Mouse (Mus musculus) intestine, embryonic 16.5 days (tissue): ENCODE results near the gene Tril. TPM values are rescaled to one million over a fixed set of nuclear protein-coding genes. Genes with fewer than 3 reads are reported as not detected.
A peak's percentile ranks its signal among the peaks of the same experiment; 100 is the strongest.

Source experiments
- ATAC-seq: fragments of 200-750 bp; cut with Nextera tagmentation; 2 replicates; pipeline ENCODE4 v1.8.0; 2017; ENCODE audit warnings: moderate TSS enrichment, moderate library complexity
- H3K27ac ChIP-seq: fragments of 300-500 bp; sonication (generic); 2 replicates; pipeline ENCODE4 v1.5.1; 2014; ENCODE audit warnings: mild to moderate bottlenecking, low read length
- H3K27me3 ChIP-seq: fragments of 300-500 bp; sonication (generic); replicated peaks from 2 replicates; pipeline ENCODE4 v1.6.1; 2014; ENCODE audit warnings: low read length, control low read depth, mixed read lengths; ENCODE audit not compliant: control insufficient read depth, insufficient read depth
- H3K36me3 ChIP-seq: fragments of 300-500 bp; sonication (generic); 2 replicates; pipeline ENCODE4 v1.6.1; 2014; ENCODE audit warnings: low read length, control low read depth; ENCODE audit not compliant: control insufficient read depth, insufficient read depth
- H3K4me1 ChIP-seq: fragments of 300-500 bp; sonication (generic); 2 replicates; pipeline ENCODE4 v1.6.1; 2014; ENCODE audit warnings: low read length, control low read depth, mixed read lengths; ENCODE audit not compliant: control insufficient read depth, insufficient read depth
- H3K4me2 ChIP-seq: fragments of 300-500 bp; sonication (generic); 2 replicates; pipeline ENCODE4 v1.6.1; 2014; ENCODE audit warnings: low read depth, low read length, control low read depth
- H3K4me3 ChIP-seq: fragments of 300-500 bp; sonication (generic); 2 replicates; pipeline ENCODE4 v1.5.1; 2014; ENCODE audit warnings: mild to moderate bottlenecking, low read length
- H3K9ac ChIP-seq: fragments of 300-500 bp; sonication (generic); 2 replicates; pipeline ENCODE4 v1.6.1; 2014; ENCODE audit warnings: low read depth, low read length
- H3K9me3 ChIP-seq: fragments of 300-500 bp; sonication (generic); 2 replicates; pipeline ENCODE4 v1.6.1; 2016; ENCODE audit warnings: low read length, control low read depth; ENCODE audit not compliant: control insufficient read depth
- WGBS: fragments of 180-500 bp; shearing (Covaris S2); extraction: QIAGEN DNeasy Blood & Tissue Kit; methylation state at CpG from one replicate; pipeline ENCODE4 v1.1.7; 2014; 5-methylcytosine and 5-hydroxymethylcytosine counted together
- polyA plus RNA-seq: library from polyadenylated mRNA; unstranded; fragments of >200 nt; fragmentation: Nextera tagmentation; extraction: Ambion mirVana; gene quantifications from 2 replicates; pipeline ENCODE4 v1.2.1, GENCODE M21; 2015

The Tril gene
- polyA plus RNA-seq: 10.2 and 11.2 TPM in 2 replicates

DNA sequence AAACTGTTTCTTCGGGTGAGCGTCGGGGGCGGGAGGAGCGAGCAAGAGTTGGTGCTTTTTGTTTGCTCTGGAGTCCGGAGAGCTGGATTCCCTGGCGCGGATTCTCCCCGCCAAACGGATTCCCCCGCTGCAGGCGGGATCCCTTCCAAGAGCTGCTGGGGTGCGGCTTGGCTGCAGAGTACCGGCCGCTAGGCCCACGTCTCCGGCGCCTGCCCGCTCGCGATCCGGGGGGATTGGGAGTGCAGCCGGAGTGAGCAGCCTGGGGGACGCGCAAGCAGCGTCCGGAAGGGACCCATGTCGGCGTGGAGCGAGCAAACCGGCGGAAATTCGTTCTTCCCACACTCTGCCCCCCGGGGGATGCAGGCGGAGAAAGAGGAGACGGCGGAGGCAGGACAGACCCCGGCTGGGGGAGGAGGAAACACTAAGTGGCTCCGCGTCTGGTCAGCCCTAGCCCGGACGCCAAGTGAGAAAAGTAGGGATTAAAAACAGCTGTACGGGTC is at the start of gene Tril:
Gene Tril, minus strand, starts transcription at position 345 of the 500 bp plus-strand sequence.
- peak; percentile 75 for ATAC-seq
- peak within 1 kb of the TSS; percentile 94 for H3K27ac ChIP-seq

DNA sequence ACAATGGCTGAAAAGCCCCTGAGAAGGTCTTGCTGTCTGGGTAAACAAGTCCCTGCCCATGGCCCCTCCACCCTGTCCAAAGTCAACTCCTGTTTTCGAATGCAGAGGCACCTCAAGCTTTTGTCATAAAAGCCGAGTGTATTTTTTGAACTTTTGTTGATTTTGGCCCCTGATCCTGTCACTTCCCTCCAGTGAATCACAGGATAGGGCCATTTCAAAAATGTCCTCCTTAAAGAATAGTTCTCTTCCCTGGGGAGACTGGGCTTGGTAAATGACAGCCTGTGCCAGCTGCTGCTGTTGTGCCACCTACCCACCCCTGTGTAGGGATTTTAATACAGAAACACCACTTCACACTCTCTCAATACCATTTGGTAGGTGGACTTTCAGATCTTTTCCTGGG is 42.4 kb upstream of the Tril start:
- no peaks in the 10 kb centered on the region for H3K27me3 ChIP-seq
- 64% methylated on average over 2 of the region's 2 CpGs for WGBS
- H3K4me1 ChIP-seq: no peaks in the 10 kb centered on the region
- no peak overlapping the region for H3K27ac ChIP-seq
- no peaks in the 10 kb centered on the region for H3K9me3 ChIP-seq
- no peak overlapping the region for H3K4me3 ChIP-seq
- H3K36me3 ChIP-seq: no peaks in the 10 kb centered on the region
- no peak overlapping the region for H3K4me2 ChIP-seq
- ATAC-seq: no peak
- no peak overlapping the region for H3K9ac ChIP-seq

More for the DNA sequence above, at the start of gene Tril:
- Histone ChIP-seq H3K27me3 (peaks cover 36% of the 10 kb centered on the region), H3K9ac (peak within 1 kb of the TSS; percentile 78), H3K9me3 (no peaks in the 10 kb centered on the region), H3K36me3 (no peaks in the 10 kb centered on the region), H3K4me2 (peak within 1 kb of the TSS; percentile 90), H3K4me3 (peak within 1 kb of the TSS; percentile 65), H3K4me1 (peaks cover 39% of the 10 kb centered on the region)
- under 1% methylated on average over 43 of the region's 43 CpGs for WGBS

DNA sequence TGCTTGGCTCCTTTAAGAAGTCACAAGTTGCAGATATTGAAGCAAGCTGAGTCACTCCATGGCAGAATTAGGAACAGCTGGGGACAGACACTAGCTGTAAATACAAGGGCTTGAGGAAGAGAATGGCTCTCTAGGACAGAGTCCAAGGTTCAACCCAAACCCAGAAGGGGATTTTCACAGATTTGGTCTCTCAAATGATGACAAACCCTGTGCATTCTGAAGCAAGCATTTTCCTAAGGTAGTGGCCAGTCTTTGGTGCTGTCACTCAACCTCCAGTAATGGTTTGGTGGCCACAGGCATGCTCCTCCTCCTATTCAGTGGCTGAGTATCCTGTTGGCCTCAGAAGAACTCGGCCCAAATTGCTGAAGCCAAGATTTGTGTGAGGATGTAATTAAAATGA is 38.5 kb upstream of the Tril start:
- H3K9me3 ChIP-seq: no peaks in the 10 kb centered on the region
- no peak overlapping the region for H3K4me2 ChIP-seq
- no peak overlapping the region for H3K4me3 ChIP-seq
- H3K36me3 ChIP-seq: no peaks in the 10 kb centered on the region
- peaks cover 11% of the 10 kb centered on the region for H3K4me1 ChIP-seq
- no peak overlapping the region for H3K27ac ChIP-seq
- no peaks in the 10 kb centered on the region for H3K27me3 ChIP-seq
- WGBS: 65% methylated on average over 1 of the region's 1 CpGs
- H3K9ac ChIP-seq: no peak overlapping the region
- ATAC-seq: no peak

DNA sequence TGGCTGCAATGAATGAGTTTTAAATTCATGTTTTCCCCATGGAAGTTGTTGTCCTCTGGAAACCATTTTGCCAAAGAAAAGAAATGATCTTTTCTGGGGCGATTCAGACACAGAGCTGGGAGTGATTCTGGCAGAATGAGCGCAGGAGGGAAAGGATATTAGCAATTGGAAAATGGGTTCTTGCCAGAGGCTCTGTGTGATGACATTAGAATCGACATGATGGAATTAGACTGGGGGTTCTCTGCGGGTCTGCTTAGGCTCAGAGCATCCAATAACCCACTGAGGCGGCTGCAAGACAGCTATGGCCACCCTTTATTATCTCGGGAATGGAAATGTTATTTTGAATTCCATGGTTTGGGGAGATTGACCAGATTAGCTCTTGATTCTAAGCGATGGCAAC is 37.2 kb upstream of the Tril start:
- peaks cover 17% of the 10 kb centered on the region for H3K4me1 ChIP-seq
- no peaks in the 10 kb centered on the region for H3K36me3 ChIP-seq
- no peaks in the 10 kb centered on the region for H3K9me3 ChIP-seq
- no peak overlapping the region for H3K27ac ChIP-seq
- no peaks in the 10 kb centered on the region for H3K27me3 ChIP-seq
- H3K4me3 ChIP-seq: no peak overlapping the region
- WGBS: 66% methylated on average over 7 of the region's 7 CpGs
- H3K4me2 ChIP-seq: no peak overlapping the region
- no peak for ATAC-seq
- no peak overlapping the region for H3K9ac ChIP-seq

DNA sequence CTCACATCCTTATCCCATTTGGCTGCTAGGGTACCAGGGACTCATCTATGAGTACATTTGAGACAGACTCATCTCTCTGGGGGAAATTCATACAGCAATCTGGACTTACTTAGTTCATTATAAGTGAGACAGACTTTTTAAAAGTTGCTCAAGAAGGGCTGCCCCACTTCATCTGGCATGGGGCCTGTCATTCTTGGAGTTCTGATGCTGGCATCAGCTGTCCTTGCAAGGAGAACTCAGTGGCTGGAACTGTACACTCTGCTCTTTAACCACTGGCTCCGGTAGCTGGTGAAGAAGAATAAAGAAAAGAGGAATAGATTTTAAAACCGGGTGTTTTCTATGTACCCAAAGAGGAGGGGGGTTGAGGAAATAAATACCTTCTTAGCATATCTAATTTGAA is 36.1 kb upstream of the Tril start:
- Histone ChIP-seq H3K4me2 (no peak overlapping the region), H3K27ac (no peak overlapping the region), H3K36me3 (no peaks in the 10 kb centered on the region), H3K4me3 (no peak overlapping the region), H3K9me3 (no peaks in the 10 kb centered on the region), H3K9ac (no peak overlapping the region), H3K27me3 (no peaks in the 10 kb centered on the region), H3K4me1 (peaks cover 17% of the 10 kb centered on the region)
- no peak for ATAC-seq
- 78% methylated on average over 2 of the region's 2 CpGs for WGBS

DNA sequence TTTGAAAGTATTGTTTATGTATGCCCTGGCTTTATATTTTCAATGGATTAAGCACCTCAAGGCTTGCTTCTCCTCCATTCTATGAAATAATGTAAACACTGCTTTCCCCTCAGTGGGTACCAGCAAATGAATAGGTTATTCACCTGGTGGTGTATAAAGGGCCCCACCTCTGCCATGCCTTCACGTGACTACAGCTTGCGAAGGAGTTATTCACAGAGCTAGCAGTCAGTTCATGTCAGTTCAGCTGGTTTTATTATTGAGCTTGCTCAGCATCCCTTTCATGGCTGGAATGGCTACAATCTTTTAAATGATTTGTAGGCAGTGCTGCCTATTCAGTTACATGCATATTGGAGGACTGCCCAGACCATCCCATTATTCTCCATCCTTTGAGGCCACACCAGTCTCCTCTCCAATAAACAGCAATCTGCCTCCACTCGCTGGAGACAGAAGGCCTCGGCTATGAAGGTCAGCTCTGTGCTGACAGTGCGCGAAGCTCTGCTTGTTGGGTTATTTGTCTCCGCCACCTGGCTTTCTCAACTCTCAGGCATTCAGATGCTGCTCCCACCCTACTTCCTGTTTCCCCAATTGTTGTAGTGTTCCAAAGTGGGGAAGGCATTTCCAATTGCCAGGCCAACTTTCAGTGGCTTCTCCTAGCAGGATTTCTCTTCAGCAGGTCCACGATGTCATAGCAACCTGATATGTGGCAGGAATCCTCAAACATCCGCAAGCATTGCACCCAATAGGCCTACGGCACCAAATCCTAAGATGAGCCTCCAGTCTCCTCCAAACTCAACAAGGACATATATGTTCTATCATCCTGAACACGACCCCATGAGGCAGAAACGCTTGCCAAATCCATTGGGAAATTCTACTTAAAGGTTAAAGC is 34.6 kb upstream of the Tril start:
- 58% methylated on average over 12 of the region's 12 CpGs for WGBS
- Histone ChIP-seq H3K4me3 (no peak overlapping the region), H3K27ac (peak overlapping the region; percentile 33; the same call in 1 of the 2 replicates), H3K27me3 (no peaks in the 10 kb centered on the region), H3K9me3 (no peaks in the 10 kb centered on the region), H3K4me2 (no peak overlapping the region), H3K36me3 (no peaks in the 10 kb centered on the region), H3K4me1 (peaks cover 17% of the 10 kb centered on the region), H3K9ac (no peak overlapping the region)
- ATAC-seq: peak; percentile 48

DNA sequence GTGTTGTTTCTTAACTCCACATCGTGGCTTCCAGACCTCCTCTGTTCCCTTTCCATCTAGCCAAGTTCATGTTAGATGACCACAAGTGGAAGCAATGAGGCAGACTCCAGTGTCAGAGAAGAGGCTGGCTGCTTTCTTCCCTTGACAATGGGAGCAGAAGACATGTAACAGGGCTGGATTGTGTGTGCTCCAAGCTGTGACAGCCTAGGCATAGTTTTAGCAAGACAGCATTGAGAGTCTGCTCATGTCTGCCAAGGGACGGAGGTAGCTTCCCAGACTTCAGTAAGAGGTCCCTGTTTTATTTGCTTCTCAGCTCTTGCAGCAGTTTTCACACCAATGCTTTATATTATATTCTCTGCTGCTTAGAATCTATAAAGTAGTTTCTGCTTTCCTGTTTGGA is 33.6 kb upstream of the Tril start:
- H3K27me3 ChIP-seq: no peaks in the 10 kb centered on the region
- no peak overlapping the region for H3K4me2 ChIP-seq
- no peaks in the 10 kb centered on the region for H3K9me3 ChIP-seq
- no peak overlapping the region for H3K4me3 ChIP-seq
- peak overlapping the region; percentile 38; the same call in 1 of the 2 replicates for H3K27ac ChIP-seq
- no peak for ATAC-seq
- H3K9ac ChIP-seq: no peak overlapping the region
- 80% methylated on average over 2 of the region's 2 CpGs for whole genome bisulfite sequencing
- H3K36me3 ChIP-seq: no peaks in the 10 kb centered on the region
- H3K4me1 ChIP-seq: peaks cover 17% of the 10 kb centered on the region

DNA sequence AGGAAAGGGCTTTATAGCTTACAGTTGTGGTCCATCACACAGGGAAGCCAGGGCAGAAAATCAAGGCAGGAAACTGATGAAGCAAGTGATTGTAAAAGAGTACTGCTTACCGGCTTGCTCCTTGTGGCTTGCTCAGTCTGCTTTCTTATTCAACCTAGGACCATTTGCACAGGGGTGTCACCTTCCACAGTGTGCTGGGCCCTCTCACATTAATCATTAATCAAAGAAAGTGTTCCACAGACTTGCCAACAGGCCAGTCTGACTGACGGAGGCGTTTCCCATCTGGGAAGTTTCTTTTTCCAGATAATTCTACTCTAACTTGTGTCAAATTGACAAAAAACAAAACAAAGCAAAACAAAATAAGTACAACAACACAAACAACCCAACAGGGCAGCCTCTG is 32.9 kb upstream of the Tril start:
- H3K9me3 ChIP-seq: no peaks in the 10 kb centered on the region
- no peaks in the 10 kb centered on the region for H3K36me3 ChIP-seq
- H3K4me3 ChIP-seq: no peak overlapping the region
- H3K27me3 ChIP-seq: no peaks in the 10 kb centered on the region
- peaks cover 17% of the 10 kb centered on the region for H3K4me1 ChIP-seq
- WGBS: 42% methylated on average over 3 of the region's 3 CpGs
- H3K9ac ChIP-seq: no peak overlapping the region
- no peak overlapping the region for H3K27ac ChIP-seq
- ATAC-seq: peak; percentile 70; the same call in 1 of the 2 replicates
- no peak overlapping the region for H3K4me2 ChIP-seq

DNA sequence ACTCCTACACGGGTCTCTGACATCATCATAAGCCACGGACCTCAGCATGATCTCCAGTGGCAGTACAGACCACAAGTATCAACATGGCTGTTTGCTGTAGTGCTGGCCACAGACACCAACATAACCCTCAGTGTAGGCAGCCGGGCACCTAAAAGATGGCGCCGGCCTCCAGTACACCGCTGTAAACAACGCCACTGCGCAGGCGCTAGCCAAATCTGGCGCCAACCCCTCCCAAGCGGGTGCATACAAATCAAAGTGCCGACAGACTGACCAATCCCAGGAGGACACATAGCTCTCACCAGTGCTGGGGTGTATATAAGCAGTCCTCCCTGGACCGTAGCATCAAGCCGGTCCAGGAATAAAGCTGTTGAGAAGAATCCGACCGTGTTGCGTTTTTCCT is 24.0 kb upstream of the Tril start:
- ATAC-seq: no peak

More for the DNA sequence above, 24.0 kb upstream of the Tril start:
- H3K27ac ChIP-seq: no peak overlapping the region
- H3K27me3 ChIP-seq: no peaks in the 10 kb centered on the region
- WGBS: 94% methylated on average over 17 of the region's 17 CpGs
- H3K36me3 ChIP-seq: no peaks in the 10 kb centered on the region
- no peak overlapping the region for H3K4me3 ChIP-seq
- H3K4me1 ChIP-seq: no peaks in the 10 kb centered on the region
- H3K9me3 ChIP-seq: no peaks in the 10 kb centered on the region
- H3K9ac ChIP-seq: no peak overlapping the region
- no peak overlapping the region for H3K4me2 ChIP-seq
